Comparison of ENCODE assay signal across 16 mouse cellular contexts in the genomic region with DNA sequence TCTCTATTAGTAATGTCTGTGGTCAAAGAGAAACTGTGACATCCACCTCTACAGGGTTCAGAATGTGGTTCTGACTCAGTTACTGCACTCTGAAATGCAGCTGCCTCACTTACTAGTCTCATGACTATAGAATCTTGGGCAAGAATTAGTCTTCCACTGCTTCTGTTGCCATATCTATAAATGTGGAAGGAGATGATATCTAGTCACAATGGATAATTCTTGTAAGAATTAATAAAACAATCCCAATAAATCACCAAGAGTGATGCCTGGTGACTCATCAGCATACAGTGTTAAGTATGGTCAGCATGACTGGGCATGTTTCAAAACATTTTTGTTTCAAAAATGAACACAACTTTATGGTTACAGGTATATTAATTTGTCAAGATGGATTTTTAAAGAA.
"Had no signal": no experiment of that assay in that cellular context is flagged by ENCODE, and none has a peak within 500 bp of the region (broad histone marks: within the 10 kb centered on the region; RNA-seq: fewer than 3 reads in every experiment).

No protein-coding gene starts in this region.

- DNase-seq: liver, postnatal 0 days; lung, embryonic 14.5 days; lung, postnatal 10 days; lung, postnatal 4 days; midbrain, embryonic 14.5 days; right cerebral cortex, postnatal 14 days; right cerebral cortex, postnatal 4 days; thymus, adult 2 months; thymus, postnatal 25 days; thymus, postnatal 4 days had no signal

- H3K27me3 ChIP-seq: liver, embryonic 15.5 days; midbrain, embryonic 12.5 days; neural tube, embryonic 12.5 days; stomach, embryonic 15.5 days had no signal

- H3K27ac ChIP-seq: liver, embryonic 15.5 days; midbrain, embryonic 10.5 days; midbrain, embryonic 12.5 days; neural tube, embryonic 12.5 days; stomach, embryonic 15.5 days; stomach, postnatal 0 days had no signal

- H3K4me2 ChIP-seq: liver, embryonic 15.5 days; lung, embryonic 14.5 days; midbrain, embryonic 12.5 days; neural tube, embryonic 12.5 days; stomach, embryonic 15.5 days had no signal

- H3K36me3 ChIP-seq: liver, embryonic 15.5 days; midbrain, embryonic 10.5 days; midbrain, embryonic 12.5 days; neural tube, embryonic 12.5 days; stomach, embryonic 15.5 days had no signal

- H3K4me3 ChIP-seq: liver, embryonic 15.5 days; midbrain, embryonic 10.5 days; midbrain, embryonic 12.5 days; neural tube, embryonic 12.5 days; stomach, embryonic 15.5 days had no signal

- H3K4me1 ChIP-seq: liver, embryonic 15.5 days; midbrain, embryonic 12.5 days; neural tube, embryonic 12.5 days; stomach, embryonic 15.5 days had no signal
